Mouse (Mus musculus): ENCODE results near the gene Map3k20.

Map3k20 gene

GRCm38 (mm10) chr2:72285256-72285887 is at the start of gene Map3k20:
TSS of gene Map3k20 (plus strand) at chr2:72285637.
- peak; percentile 81 for DNase-seq

GRCm38 (mm10) chr2:72238421-72238820 is 47.0 kb upstream of the Map3k20 start:
- no peak for DNase-seq

GRCm38 (mm10) chr2:72238925-72239324 is 46.5 kb upstream of the Map3k20 start:
- no peak for DNase-seq

GRCm38 (mm10) chr2:72239456-72239855 is 46.0 kb upstream of the Map3k20 start:
- no peak for DNase-seq

- no peak for DNase-seq
These were observed 45.4 kb upstream of the Map3k20 start for GRCm38 (mm10) chr2:72239993-72240392.

GRCm38 (mm10) chr2:72240691-72241090 is 44.7 kb upstream of the Map3k20 start:
- no peak for DNase-seq

- no peak for DNase-seq
These were observed 43.5 kb upstream of the Map3k20 start for GRCm38 (mm10) chr2:72241714-72242472.

- no peak for DNase-seq
These were observed 42.3 kb upstream of the Map3k20 start for GRCm38 (mm10) chr2:72242910-72243675.

- DNase-seq, result no peak
These were observed 39.8 kb upstream of the Map3k20 start for GRCm38 (mm10) chr2:72245631-72246030.

GRCm38 (mm10) chr2:72246376-72246775 is 39.1 kb upstream of the Map3k20 start:
- no peak for DNase-seq

- DNase-seq, result no peak
These were observed 37.6 kb upstream of the Map3k20 start for GRCm38 (mm10) chr2:72247819-72248218.

- DNase-seq, result no peak
These were observed 32.6 kb upstream of the Map3k20 start for GRCm38 (mm10) chr2:72252510-72253505.

- DNase-seq, result no peak
These were observed 31.6 kb upstream of the Map3k20 start for GRCm38 (mm10) chr2:72253882-72254281.

- peak; percentile 77 for DNase-seq
These were observed 30.4 kb upstream of the Map3k20 start for GRCm38 (mm10) chr2:72254813-72255582.

GRCm38 (mm10) chr2:72260704-72261103 is 24.7 kb upstream of the Map3k20 start:
- DNase-seq, result no peak

- DNase-seq, result no peak
These were observed 22.5 kb upstream of the Map3k20 start for GRCm38 (mm10) chr2:72262814-72263480.

- no peak for DNase-seq
These were observed 18.0 kb upstream of the Map3k20 start for GRCm38 (mm10) chr2:72267390-72267789.

- DNase-seq, result no peak
These were observed 15.6 kb upstream of the Map3k20 start for GRCm38 (mm10) chr2:72269651-72270341.

- DNase-seq, result no peak
These were observed 7.1 kb upstream of the Map3k20 start for GRCm38 (mm10) chr2:72278247-72278873.

- DNase-seq, result no peak
These were observed 4.9 kb upstream of the Map3k20 start for GRCm38 (mm10) chr2:72280524-72280923.
